Mouse (Mus musculus) adrenal gland, postnatal 14 days (tissue): ENCODE measurements around the gene Fam19a1. TPM values are rescaled to one million over a fixed set of nuclear protein-coding genes. Genes with fewer than 3 reads are reported as not detected.
"Not testable (repeated sequence)": the region's sequence is repeated elsewhere in the genome, so short reads cannot be mapped to it uniquely, and the experiment has no call there.

Experiments used
- DNase-seq: peaks from one replicate; pipeline ENCODE4 v3.0.0; 2021; ENCODE audit warnings: mixed read lengths
- long read RNA-seq, 2 experiments: library from polyadenylated mRNA; stranded (forward); transcript quantifications; one replicate each; pipeline ENCODE4 v2.0.0; 2021
- total RNA-seq: library from RNA; stranded (reverse); gene quantifications from 2 replicates; pipeline ENCODE4 v1.2.3, GENCODE M21; 2021

Gene Fam19a1
- 3.3 and 5.1 TPM in 2 replicates for total RNA-seq
- long read RNA-seq, experiment 1, partial matches to known transcripts = 0 of 1 reads
- long read RNA-seq, experiment 1, other reads (novel, unspliced or antisense) = 1 of 1 reads
- long read RNA-seq, experiment 2, partial matches to known transcripts = 0 of 2 reads
- long read RNA-seq, experiment 2, other reads (novel, unspliced or antisense) = 2 of 2 reads

DNA sequence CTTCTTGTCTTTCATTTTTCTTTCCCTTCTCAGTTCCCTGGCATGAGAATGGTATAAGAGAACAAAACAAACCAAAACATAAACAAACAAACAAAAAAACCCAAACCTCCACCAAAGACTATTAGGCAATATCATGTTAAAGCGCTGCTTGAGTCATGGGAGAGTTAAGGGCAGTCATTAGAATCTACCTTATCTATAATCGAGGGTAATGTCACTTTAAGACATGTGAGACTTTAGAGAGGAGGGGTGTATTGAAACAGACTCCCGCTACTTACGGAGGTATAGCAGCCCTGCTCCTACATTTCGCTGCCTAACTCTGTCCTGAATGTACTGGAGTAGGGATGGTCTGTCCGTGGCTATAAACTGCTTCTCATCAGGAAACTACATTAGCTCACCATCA lies at the start of gene Fam19a1:
Gene Fam19a1, plus strand, starts transcription at position 301 of the 400 bp plus-strand sequence.
- DNase-seq = no peak

DNA sequence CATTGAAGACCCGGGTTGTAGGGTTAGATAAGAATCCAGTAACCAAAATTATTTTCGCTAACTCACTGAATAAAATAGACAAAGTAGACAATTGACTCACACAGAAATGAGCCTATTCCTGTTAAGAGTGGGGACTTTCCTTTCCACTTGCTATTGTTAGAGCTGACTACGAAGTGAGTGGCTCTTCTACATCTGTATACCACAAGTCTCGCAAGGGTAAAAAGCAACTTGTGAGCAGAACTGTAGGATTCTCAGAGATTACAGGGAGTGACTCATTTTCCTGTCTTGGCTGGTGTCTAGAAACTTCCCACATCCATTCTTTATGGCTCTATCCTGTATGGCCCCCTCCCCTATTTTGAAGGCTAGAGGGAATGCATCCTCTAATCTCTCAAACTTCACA lies 41.9 kb upstream of the Fam19a1 start:
- no peak for DNase-seq

DNA sequence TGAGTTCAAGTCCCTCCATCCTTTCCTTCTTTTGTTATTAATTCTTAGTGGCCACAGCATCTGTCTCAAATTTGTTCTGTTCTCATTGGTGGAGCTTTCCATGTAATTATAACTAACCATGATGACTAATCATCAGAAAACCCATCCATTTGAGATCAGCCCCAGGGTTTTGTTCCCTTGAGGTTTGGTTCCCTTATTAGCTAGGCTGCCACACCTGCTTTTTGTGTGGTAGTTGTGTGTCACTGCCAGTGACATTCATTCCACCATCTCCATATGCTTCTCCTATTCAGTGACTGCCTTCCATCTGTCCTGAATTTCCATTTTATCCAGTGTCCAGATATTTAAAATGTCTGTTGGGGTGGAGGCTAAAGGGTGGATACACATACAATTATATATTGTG lies 41.4 kb upstream of the Fam19a1 start:
- DNase-seq = no peak

DNA sequence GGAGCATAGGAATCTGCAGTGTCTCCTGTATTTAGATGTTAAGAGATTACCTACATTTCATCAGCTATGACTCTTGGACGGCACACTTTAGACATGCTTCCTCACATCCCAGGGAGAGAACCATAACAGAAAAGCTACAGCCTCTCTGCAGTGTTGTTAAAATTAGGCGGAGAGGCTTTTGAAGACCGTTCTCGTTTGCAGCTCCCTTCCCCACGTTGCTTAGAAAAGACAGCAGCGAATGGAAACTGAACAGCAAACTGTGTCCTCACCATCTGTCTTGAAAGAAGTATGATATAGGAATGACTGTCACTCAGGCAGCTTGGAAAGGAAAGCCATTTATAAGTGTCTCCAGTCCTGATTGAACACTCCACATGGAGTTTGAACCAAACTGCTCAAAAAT lies 23.0 kb upstream of the Fam19a1 start:
- DNase-seq = no peak

DNA sequence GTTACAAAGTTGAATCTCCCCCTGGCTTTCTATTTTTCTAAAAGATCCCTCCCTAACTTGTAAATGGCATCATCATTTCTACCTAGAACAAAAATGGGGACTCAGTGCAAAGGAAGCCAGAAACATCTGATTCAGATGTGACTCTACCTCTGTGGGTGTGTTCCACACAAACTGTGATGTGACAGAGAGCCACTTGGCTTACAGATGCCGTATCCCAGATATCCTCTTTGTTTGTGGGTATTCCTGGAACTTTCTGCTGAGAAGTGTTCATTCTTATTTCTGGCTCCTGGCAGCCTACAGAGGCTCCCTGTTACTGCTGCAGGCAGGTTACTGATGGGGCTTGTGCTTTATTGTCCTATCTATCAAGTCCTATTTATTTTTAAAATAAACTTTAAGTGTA lies 19.2 kb upstream of the Fam19a1 start:
- no peak for DNase-seq

DNA sequence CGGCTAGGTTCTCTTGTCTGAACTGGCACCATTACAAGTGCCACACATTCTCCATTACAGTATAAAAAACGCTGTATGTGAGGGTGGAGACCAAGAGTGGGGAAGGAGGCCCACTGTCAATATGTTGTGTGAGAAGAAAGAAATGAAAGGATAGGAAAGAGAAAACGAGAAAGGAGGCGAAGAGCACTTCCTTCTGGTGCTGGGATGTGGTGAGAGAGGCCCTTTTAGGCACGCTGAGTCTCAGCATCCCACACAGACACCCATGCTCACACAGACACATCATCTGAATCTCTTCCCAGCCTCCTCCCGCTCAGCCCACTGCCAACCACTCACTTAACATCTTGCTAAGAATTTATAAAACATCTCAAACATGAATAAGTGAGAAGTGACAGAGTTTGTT lies 14.7 kb upstream of the Fam19a1 start:
- no peak for DNase-seq

DNA sequence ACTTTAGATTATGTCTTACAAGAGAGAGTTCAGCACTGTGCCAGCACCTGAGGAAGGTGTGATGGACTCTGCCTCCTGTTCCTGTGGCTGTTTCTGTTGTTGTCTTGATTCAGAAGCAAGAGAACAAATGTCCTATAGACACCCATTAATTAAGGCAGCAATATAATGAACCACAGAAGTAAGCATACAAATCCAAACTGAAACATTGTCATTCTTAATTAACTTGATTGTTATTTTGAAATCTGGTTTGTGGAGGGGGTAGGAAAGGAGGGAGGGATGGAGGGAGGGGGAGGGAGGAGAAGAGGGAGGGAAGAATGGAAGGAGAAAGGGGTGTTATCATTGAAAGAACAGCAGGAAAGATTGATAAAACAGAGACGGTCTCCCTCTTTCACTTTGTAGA lies 1.3 kb upstream of the Fam19a1 start:
- no peak for DNase-seq

DNA sequence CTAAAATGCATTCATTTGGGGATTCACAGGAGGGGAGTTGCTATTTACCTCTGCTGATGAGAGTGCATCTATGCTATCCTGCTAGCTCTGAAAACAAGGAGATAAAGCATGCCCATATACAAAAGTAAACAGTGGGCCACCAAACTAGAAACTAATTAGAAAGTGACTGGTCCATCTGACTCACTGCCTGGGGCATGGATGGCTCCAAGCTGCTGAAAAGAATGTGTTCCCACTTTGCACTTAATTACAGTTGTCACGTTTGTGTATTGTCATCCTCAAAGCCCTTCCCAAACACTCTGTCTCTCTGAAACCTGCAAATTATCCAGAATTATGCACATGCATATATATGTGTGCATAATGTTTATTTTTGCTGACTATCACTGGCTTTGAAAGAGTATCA lies 1.2 kb downstream of the Fam19a1 start:
- no peak for DNase-seq

DNA sequence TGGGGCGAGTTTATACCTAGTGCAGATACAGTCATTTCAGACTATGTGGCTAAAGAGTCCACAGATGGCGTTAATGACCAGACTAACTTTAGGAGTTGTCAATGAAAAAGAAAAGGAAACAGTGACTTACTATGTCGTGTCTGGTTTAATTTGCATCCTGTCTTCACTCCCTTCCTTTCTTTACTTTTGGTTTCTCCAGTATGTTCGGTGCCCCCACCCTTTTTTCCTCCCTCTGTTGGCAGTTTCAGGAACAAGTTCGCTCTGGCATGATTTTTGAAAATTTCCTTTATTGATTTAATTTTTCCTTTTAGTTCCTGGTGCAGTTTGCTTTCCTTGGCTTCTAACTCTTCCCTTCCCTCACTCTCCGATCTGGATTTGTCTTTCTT lies 3.2 kb downstream of the Fam19a1 start:
- no peak for DNase-seq

DNA sequence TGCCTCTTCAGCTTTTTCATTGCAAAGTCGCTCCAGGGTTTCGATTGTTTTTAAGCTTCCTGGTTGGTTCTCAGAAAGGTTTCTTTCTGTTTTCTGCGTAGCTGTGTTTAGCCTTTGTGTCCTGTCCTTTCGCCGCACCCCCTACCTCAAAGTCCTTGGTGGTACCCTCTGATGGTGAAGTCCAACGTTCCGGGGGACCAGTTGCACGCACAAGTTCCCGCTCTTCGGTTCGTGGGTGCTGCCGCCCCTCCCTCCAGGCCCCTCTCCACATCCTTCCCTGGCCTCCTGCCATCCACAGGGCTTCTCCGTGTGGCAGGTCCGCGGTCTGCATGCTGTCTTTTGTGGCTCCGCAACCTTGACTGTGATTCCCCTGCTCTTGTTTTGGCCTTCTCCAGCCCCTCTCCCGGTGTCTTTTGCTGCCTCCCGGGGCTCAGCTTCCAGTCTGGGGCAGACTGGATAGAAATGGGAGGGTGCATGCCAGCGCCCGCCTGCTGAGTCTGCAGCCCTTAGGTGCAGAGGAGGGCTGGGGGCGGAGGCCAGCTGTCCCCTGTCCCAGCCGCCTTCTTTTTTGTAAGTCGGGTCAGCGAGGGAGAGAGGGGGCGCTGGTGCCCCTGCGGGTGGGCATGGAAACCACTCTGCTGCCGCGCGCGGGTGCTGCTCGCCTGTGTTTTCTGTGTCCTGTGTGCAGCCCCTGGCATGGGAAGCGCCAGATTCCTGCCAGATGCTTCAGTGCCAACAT lies 3.7 kb downstream of the Fam19a1 start:
- peak; percentile 54 for DNase-seq

DNA sequence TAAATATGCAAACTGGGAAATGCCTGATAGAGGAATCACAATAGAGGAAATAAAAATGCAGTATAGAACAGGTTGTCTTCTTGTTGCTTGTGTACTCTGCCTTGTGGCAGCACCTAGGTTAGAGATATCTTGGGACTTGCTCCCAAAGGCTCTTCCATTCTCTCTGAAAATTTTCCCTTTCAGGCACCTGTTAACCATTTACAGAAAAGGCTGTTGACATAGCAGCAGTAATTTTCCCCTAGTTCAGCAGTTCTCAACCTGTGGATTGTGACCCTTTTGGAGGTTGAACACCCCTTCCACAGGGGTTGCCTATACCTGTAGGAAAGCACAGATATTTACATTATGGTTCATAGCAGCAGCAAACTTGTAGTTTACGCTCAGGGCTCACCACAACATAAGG lies 30.4 kb downstream of the Fam19a1 start:
- no peak for DNase-seq

DNA sequence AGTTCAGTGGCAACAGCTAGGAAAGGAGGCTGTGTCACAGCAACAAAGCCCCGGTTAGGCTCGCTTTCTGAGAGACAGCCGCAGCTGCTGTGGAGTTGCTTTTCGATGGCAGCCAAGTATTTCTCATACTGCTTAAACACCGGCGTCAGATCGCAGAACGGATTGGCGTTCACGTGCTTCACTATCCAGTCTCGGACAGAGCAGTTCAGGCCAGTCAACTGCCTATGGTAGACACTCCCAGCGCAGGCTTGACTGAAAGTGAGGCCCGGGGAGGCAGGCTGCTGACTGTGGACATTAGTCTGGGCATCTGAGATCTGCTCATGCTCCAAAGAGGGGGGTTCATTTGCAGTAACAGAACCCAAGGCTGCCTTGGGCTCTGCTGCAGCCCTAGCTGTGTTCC lies 52.4 kb downstream of the Fam19a1 start:
- DNase-seq = no peak

DNA sequence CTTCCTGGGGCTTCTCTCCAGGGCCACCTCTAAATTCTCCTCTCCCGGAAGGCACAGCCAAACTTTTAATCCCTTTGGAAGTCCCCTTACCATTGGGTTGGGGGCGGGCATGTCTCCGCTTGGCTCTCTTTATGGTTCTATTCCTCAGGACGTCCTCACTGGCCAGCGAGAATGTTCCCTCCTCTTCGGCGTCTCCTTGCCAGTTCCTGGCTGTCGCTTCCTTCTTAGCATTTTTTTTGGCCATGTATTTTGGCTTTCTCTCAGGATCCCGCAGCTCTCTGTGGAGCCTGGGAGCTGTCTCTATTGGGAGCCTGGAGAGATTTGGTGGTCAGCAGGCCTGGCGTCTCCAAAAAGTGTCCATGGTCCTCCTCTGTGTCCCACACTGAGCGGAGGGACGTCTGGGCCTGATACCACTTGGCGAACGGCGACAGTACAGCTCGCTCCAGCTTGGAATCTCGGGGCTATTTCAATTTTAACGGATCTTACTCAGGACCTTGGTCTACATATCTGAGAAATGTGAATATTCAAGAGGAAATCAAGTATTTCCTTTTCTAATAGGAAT lies 52.9 kb downstream of the Fam19a1 start, which contains the start of gene 1700123L14Rik:
Gene 1700123L14Rik, minus strand, starts transcription at position 426 of the 562 bp plus-strand sequence.
- peak; percentile 4 for DNase-seq

DNA sequence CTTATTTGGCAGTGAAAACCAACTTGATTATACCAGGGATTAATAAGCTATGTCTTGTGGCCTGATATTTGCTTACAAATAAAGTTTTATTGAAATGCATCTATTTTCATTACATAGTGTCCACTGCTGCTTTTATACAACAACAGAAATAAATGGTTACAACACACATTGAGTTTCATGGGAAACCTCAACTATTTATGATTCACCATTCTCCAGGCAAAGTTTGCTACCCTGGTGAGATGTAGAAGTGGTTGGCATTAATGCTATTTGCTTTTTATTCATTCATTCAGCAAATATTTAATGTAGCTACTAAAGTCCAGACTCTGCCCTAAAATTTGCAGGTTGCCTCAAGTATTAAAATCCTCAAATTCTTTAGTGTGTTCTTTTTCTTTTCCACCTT lies 54.1 kb downstream of the Fam19a1 start:
- DNase-seq = no peak

DNA sequence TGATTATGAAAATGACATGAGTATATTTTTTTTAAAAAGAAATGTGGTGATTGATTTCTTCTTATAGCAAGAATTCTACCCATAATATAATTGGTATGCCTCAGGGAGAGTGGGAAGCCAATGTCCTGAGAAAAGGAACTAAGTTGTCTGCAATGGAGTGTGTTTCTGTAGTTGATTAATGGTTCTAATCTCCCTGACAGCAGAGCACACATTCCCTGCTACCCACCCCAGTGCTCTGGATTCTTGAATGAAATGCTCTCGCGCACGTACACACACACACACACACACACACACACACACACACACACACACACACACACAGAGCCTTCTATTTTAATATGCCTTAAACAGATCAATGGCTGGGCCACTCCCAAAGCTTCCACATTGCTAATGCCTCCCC lies 60.7 kb downstream of the Fam19a1 start:
- DNase-seq = no peak

DNA sequence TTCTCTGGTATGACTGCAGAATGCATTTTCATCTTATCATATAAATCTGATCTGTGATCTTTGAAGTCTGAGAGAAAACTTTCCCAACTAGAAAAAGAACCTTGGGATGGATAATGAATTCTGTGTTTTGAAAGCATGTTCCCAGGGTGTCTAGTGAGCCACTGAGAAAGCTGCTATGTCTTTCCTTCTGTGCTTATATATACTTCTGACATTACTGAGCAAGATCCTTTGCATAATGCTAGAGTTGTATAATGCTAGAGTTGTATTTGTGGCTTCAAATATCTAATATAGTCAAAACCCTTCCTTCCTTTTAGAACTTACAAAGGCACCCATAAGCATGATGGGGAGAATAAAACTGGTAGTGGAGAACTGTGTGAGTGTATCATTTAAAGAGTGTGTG lies 65.6 kb downstream of the Fam19a1 start:
- DNase-seq = no peak

DNA sequence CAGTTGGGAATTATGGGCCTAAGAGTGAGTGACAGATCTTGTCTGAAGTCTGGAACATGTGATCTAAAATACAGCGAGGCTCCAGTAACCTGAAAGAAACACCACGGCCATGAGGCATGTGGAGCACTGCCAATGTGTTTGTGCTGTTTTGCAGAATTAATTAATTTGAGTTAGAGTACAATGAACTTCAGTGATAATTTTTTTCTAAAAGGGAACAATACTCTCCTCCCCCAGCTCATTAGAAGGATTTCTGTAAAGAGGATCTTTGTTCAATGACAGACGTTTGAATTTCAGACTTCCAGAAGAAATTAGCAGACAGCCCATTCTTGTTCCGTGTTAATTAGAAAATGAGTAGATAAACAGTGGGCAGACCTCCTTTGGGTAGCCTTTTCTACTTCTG lies 70.4 kb downstream of the Fam19a1 start:
- DNase-seq = peak; percentile 5

DNA sequence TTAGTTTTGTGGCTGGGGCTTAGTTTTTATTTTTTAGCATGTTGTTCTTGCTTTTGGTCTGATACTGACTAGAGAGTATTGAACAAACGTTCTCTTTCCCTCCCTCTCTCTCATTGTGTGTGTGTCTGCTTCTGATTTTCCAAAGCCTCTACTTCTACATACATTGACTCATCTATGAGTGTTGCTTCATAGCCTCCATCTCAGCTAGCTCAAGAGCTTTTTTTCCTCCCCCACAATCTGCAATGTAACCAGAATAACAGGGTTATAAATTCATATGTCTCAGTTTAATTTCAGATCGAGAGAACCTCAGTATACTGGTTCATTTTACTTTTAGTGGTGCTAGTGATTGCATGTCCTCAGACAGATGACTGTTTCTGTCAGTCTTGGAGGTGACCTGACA lies 73.6 kb downstream of the Fam19a1 start:
- no peak for DNase-seq

DNA sequence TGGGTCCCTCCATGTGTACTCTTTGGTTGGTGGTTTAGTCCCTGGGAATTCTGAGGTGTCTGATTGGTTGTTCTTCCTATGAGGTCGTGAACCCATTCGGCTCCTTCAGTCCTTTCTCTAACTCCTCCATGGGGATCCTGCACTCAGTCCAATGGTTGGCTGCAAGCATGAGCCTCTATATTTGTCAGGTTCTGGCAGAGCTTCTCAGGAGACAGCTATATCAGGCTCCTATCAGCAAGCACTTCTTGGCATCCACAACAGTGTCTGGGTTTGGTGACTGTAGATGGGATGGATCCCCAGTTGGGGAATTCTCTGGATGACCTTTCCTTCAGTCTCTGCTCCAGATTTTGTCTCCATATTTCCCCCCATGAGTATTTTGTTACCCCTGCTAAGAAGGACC lies 86.0 kb downstream of the Fam19a1 start:
- not testable (repeated sequence) for DNase-seq

DNA sequence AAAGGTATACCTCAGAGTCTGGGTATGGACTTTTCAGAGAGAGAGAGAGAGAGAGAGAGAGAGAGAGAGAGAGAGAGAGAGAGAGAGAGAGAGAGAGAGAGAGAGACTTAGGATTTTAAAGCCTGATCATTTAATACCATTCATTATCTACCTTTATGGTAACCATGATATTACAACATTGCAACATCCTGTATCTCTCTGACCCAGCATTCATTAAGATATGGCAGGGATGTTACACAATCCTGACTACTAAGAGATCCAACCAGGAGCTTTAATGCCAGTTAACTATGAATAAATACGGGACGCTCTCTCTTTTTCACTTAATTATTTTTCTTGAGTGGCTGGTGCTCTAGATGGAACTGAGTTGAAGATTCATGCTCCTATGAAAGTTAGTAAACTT lies 92.4 kb downstream of the Fam19a1 start:
- no peak for DNase-seq

DNA sequence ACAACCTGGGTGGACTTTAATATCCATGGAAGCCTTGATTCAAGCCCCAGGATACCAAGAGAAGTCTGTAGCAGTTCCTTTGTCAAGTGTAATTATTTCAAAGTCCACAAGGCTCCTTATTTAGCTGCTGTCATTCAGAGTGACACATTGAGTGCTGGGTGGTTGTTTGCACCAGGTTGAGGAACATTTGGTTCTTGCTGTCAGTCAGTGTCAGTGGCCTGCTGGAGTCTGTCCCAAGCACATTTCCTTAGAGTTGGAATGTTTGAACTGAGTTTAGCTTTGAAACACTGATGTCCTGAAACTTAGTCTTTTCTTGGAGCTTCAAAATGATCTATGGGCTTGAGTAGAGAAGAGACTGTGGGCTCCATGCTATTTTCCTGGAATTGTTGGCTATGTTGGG lies 121.9 kb downstream of the Fam19a1 start:
- DNase-seq = no peak

DNA sequence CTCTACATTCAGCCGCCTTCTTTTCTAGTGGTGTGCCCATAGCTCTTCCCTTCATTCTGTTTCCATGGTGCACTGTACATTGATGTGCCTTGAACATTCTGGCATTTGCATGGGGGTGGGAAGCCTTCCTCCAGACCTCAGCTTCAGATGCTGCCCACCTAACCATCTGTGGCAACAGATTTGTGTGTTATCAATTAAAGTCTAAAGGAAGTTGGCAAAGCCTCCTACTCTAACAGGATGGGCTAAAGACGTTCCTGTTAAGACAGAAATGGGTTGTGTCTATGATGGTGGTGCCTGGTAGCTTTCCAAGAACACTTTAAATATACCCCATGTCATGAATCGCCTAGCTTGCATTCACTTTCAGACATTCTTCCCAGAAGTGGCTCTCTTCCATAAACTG lies 131.4 kb downstream of the Fam19a1 start:
- no peak for DNase-seq

DNA sequence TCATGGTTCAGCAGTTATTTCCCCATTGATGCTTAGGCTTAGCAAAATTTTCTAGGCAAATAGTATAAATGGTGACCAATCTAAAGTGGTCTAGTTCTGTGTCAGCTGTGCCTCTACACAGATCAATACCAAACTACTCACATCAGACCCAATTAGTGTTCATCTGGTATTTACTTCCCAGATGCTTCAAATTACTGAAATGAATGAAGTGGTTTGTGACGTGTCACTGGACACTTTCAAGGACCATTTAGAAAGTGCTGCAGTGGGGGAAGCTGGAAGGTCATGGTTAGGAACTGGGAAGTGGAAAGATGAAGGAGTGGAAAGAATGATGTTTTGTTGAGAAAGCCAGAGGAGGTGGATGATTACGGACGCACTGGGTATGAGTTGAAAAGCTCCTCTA lies 139.0 kb downstream of the Fam19a1 start:
- no peak for DNase-seq

DNA sequence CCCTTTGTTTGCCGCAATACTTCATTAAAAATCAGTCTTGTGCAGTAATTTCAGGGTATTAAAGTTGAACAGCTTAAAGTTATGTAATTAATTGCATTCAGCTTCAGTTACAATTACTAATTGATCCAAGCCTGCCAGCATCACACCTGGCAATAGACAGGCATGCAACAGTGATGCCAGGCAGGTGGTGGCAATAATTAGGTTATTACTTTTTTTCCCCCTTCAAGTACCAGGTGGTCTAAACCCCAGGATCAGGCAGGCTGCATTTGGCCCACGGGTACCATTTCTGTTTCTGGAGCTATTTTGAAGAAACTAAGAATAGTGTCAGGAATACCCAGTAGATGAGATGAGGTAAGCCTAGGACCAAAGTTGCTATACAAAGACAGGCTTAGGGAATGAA lies 141.9 kb downstream of the Fam19a1 start:
- no peak for DNase-seq
